Mouse (Mus musculus) adrenal gland, adult 8-10 months (tissue): ENCODE results near the gene Lypd6b. TPM values are rescaled to one million over a fixed set of nuclear protein-coding genes. Genes with fewer than 3 reads are reported as not detected.

ENCODE experiments used
- DNase-seq: peaks from one replicate; pipeline ENCODE4 v3.0.0; 2022
- total RNA-seq, 4 experiments: library from RNA; stranded (reverse); gene quantifications; 2 replicates each; pipeline ENCODE4 v1.2.4; 2022

The Lypd6b gene
- total RNA-seq, 4 experiments from 2014 or later, result 0.24 to 0.52 (median 0.24) TPM; not detected in 1

DNA sequence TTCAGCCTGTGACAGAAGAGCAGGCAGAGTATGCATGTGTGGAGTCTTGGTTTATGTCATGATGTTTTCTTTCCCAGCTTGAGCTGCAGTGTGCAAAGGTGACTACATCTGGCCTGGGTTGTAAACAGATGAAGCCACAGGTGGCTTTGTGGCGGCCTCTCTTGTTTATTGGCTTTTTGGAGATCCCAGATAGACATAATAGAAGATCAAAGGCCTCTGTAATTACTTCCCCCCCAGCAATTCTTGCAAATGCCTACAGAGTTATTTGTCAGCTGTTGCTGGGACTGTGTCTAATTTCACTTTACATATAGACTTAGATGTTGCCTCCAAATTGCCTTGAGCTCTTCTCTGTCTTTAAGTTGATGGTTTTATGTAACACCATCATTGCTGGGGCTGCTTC is 38.1 kb downstream of the Lypd6b start:
- no peak for DNase-seq

DNA sequence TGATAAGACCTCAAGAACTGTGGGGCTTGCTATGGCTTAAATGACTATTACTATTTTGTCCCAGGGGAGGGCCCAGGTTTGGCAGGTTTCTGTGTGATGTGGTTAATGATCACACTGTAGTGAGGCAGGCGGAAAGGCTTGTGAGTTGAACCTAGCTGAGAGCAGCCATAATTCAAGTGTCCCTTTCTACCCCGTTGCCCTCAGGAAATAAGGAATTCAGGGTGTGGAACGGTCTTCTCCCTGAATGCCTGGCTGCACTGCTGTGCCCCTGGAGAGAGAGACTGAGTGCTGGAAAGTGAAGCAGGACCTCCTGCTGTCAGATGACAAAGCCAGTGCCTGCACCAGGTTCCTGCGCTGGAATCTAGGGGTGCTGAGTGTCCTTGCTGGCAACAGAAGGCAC is 40.3 kb downstream of the Lypd6b start:
- DNase-seq, result no peak

DNA sequence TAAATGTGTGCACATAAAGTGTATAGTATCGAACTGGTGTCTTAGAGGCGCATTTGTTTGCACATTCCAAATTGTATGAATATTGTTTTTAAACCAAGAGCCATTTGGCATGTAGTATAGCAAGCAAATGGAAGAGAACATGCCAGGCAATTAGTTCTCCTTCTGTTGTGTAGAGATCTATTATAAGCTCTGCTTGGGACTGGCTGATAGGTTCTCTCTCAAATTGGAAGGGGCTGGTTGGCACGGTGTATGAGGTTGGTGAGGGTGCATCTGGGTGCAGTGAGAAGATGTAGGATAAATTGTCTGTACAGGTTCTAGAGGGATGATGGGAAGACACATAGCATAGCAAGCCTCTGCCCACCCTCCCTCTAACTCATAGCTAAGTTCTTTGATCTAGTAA is 42.9 kb downstream of the Lypd6b start:
- DNase-seq, result no peak

DNA sequence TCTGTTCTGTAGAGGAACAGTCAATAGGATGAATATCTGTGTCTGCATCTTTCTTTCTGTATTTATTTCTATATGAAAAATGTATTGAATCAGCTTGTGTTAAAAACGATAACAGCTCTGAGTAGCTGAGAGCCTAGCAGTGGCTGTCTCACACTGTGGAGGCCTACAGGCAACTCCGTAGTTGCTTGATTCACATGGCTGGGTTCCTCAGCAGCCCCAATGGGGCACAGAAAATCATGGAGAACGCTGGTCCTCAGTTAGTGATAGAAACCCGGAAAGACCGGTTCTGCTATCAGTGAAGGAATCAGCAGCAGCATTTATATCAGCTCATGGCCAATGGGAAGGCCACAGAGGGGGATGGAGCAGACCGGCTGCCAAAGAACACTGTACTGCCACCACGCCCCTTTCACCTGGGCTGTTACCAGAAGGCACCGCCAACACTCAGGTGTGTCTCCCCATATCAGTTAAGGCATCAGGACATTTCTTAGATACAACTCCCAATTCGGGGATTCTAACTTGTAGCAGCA is 44.9 kb downstream of the Lypd6b start:
- DNase-seq, result no peak

DNA sequence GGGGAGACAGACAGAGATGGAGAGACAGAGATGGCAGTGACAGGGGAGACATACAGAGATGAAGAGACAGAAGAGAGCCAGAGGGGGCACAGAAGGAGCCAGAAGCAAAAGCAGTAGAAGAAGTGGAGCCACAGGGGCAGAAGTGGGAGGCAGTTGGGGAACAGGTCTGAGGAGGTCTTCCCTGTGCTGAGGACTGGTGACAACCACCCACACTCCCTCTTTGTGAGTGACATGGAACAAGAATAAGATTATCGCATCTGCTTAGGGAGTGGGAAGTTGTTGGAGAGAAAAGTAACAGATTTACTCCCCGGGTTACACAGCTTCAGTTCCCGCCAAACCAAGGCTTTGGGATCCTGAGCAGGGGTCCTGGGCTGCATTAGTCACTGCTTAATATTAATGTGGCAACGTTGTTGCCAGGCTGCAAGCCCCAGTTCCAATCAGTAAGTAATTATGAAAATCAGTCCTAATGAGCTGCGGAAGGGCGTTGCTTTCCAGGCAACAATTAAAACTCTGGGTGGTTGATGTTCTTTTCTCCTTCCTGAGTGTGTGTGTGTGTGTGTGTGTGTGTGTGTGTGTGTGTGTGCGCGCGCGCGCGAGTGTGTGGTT is 50.1 kb downstream of the Lypd6b start:
- DNase-seq, result no peak

DNA sequence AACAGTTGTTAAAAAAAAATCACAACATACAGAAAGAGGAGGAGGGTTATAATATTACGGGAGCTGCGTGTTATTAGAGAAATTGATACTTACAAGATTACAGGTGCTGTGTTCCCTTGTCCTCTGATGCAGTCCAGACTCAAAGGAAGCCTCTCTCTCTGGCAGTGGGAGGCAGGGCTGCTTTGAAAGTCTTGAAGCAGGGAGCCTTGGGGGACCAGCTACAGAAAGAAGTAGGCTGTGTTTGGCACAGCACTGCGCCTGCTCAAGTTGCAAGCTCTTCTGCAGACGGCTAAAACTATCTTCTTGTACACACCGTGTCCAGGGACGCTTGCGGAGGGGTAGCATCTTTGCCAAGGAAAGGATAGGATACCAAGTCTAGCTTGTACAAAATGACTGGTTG is 51.1 kb downstream of the Lypd6b start:
- DNase-seq, result no peak

DNA sequence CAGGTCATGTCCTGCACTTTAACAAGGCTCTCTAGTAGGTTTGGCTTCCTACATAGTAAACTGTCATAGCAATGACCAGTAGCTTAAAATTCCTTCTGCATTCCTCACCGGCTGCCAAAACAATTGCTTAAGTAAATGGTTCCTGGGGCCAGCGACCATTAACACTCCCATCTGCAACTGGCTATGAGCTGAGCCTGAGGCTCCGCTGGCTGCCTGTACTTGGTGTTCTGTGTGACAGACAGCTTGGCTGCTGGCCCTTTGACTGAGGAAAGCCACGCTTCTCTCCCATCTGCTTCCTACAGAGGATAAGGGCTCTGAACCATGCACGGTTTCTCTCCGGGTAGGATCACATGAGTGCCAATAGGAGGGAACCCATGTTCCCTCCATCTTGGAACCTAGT is 53.1 kb downstream of the Lypd6b start:
- DNase-seq, result peak; percentile 9

DNA sequence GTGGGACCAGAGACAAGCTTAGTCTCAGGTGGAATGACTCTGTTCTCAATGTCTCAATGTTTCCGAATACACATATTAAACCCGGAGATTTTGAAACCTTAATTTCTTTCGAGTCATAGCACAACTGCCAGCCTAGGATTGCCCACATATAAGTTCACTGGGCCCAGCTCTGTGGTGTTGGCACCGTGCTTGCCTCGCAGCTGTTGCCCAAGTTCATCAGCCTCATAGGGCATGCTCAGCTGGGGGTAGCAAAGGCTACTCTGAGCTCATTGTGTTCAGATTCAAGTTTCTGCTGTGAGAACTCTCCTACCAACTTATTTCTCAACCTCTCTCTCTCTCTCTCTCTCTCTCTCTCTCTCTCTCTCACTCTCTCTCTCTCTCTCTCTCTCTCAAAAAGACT is 53.6 kb downstream of the Lypd6b start:
- no peak for DNase-seq

DNA sequence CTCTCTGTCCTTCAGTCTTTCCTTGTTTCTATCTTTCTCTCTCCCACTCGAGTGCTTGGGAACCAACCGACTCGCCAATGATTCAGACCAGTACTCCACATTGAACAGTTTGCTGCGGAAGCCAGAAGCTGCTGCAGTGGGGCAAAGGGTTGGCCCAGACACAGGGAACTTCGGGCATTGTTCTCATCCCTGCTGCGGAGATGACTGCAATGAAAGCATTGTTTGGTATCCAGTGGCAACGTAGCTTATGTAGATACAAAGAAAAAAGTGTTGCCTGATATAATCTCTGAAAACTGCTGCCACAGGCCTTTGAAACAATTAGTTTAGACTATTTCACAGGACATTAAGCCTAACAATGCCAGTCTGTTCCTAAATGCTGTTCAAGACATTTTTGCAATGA is 57.6 kb downstream of the Lypd6b start:
- no peak for DNase-seq

DNA sequence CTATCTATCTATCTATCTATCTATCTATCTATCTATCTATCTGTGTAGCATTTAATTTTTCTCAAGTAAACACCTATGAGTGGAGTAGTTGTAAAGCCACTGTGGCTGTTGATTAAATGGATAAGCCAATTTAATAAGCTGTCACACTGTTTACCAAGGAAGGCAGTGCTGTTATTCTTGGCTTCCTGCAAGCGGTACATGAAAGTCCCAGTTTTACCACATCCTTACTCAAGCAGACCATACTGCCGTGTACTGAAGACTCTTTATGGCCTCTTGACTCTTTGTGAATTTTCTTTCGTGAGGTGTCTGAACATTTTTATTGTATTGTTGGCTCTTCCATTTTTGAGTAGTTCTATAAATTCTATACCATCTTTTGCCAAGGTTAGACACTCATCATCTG is 58.6 kb downstream of the Lypd6b start:
- no peak for DNase-seq

DNA sequence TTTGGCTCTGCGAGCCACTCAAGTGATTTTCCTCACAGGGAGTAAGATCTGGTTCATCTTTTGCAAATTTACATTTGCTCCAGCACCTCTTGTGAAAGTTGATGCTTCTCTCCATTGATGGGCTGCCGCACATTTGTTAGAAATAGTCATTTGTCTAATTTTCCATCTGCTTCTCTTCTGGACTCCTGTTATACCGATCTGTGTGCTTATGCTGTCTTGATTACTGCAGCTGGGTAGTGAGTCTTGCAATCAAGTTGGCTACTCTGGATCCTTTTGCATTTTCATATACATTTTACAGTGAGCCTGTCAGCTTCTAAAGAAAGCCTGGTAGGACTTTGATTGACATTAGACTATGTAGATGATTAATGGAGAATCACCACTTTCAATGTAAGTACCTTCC is 59.4 kb downstream of the Lypd6b start:
- no peak for DNase-seq

DNA sequence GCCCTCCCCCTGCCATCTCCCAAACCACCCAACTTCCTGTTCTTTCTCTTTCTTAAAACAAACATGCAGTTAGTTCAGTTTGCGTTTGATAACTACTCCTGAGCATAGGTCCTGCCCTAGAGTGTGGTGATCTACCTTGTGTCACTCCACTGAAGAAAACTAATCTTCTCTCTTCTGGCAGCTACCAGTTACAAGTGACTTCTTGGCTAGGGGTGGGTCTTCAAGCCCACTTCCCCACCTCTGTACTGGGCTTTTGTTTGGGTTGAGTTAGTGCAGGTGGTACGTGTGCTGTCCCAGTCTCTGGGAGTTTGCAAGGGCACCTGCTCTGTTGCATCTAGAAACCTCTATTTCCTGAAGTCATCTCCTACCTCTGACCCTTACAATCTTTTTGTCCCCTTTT is 60.3 kb downstream of the Lypd6b start:
- no peak for DNase-seq

DNA sequence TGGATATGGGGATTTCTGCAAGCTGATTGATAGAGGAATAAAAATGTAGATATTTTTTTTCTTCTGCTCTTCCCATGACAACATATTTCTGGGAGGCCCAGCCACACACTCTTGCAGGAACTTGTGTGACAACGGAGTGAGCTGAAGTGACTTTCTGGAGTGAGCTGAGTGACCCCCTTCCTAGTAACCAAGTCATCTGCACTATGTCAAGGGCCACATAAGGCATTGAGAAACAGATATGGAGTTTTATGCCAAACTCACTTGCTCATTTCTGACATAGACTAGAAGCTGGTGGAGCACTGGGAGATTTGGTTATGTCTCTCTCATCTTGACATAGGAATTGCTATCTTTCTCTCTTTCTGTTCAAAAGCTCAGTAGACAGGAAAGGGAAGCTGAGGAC is 62.3 kb downstream of the Lypd6b start:
- no peak for DNase-seq

DNA sequence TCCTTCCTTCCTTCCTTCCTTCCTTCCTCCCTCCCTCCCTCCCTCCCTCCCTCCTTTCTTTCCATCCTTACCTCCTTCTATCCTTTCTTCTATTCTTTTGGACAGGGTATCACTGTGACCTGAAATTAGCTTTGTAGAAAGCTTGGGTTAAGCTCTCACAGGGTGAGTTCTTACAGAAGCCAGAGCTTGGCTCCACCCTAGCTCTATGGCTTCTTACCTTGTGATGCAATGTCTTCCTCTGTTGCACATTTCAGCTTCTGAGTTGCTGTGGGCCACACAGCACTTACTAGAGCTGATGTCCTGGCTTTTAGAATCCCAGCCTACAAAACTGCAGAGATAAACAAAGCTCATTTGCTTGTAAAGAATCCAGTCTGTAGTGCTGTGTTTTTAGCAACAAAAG is 64.5 kb downstream of the Lypd6b start:
- DNase-seq, result no peak

DNA sequence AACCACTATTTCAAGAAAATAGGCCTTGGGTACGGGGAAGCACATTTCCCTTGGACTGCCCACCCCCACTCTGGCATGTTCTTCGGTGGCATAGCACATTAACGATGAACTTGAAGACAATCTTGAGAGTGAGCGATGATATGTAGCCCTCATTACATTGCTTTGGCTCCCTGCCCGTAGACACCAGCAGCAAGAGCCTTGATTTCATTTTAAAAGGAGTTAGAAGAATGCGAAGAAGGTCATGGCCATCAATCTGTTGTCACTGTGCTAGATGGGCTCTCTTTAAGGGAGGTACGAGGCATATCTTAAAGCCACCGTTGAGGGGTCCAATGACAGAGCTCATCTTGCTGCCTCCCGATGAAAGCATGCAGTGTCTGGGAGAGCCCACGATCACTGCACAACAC is 68.7 kb downstream of the Lypd6b start:
- peak; percentile 26 for DNase-seq

DNA sequence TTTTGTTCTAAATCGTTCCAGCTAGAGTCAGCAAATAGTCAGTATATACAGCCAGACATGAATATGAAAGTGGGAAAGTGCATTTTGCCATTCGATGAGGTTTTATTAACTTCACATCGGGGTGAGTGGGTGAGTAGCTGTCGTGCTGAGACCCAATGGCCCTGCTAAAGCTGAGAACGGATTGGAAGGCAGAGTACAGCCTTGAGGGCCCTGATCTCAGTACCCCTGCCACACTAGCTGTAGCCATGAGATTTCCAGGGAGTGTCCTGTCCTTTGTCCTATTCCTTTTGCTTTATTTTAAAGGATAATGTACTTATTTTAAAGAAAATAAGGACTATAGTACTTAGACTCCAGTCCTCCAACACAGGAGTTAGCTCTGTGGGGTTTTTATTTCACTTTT is 69.1 kb downstream of the Lypd6b start:
- DNase-seq, result no peak

DNA sequence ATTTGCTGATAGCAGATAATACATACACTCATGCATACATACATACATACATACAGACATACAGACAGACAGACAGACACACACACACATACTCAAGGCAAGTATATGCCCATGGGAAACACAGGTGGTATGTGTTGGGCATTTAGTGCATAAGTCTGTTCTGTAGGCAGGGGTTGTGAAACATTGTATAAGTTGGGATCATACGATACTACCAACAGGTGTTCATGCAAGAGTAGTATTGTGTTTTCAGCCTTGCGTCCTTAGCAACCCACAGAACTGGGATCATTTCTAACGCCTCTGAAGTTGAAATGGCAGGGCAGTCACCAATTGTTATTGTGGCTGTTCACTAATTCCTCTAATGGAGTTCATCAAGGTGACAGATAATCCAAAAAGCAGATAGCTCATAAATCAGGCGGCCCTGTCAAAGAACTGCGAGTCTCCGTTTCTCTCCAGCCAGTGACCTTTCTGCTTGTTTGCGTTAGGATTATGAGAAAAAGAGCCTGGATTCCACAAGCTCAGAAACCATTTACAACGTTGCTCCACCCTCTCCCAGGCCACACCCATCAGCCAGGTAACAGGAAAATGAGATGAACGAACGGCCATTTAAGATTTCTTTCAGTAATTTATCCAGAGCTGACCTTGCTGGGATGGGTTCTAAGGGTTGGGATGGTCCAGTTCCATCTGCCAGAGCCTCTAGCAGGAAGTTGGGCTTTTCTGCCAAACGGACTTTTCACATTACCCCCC is 72.9 kb downstream of the Lypd6b start:
- no peak for DNase-seq

DNA sequence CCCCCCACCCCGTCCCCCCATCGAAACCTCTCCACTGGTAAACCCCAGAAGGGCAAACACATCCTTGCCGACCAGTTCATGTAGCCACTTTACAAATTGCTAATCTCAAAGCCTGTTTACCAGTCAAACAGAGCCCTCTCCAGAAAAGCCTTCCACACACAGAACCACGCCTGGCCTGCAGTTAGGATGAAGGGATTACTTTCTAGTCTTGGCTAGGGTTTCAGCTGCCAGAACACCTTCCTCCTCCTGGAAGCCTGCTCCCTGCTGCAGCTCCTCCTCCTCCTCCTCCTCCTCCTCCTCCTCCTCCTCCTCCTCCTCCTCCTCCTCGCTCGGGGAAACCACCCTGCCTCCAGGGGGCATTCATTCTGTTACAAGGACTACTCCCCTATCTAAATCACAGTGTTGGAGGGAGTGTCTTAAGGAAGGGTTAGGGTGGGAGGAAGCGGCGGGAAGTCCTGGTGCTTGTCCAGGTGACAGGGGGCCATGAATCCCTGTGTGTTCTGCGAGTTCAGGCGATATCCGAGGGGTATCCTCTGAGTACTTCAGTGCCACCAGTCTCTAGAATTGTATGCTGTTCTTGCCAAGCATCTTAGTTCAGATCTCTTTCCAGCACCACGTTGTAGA is 73.6 kb downstream of the Lypd6b start:
- no peak for DNase-seq

DNA sequence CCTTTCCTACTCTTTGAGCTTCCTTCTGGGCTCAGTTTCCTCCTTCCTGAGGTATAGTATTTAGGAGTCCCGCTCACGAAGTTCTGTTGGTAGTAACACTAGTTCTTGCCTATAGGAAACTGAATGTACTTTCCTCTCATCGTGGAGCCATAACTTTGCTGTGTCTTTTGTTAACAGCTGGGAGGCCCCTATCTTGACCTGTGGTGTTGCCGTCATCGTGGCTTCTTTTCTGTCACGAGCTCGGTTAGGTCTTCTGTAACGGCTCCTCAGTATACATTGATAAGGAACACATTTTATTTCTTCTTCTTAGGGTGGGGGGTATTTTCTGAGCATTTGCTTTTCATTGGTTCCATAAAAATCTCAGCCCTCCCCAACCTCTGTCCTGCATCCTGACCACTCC is 74.2 kb downstream of the Lypd6b start:
- DNase-seq, result no peak

DNA sequence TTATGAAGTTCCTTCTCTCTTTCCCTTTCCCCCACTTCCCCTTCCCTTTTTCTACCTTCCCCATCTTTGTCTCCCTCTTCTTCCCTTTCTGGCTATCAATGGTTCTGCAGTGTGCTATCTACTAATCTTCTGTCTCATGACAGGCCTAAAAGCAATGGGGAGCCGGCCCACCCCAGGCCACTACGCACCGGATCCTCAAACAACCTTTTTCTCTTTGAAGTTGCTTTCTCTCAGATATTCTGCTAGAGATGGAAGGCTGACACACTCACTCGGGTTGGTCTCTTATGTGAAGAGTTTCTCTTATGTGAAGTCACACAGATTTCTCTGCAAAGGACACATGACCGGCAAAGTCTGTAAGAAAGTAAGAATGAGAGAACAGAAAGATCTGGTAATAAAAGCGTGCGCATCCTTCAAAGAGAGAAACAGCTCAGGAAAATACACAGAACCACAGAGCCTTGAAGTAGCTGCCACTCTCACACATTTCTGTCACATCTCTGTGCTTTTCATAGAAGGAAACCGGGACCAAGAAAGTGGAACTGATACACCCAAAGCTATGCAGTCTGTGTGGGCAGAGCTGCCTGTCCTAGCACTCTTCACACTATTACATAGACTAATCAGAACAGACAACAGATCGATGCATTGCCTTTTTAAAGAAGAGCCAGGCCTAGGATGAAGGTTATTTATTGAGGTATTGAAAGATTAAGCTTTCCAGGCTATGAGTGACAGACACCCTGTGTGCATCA is 80.8 kb downstream of the Lypd6b start:
- DNase-seq, result no peak

DNA sequence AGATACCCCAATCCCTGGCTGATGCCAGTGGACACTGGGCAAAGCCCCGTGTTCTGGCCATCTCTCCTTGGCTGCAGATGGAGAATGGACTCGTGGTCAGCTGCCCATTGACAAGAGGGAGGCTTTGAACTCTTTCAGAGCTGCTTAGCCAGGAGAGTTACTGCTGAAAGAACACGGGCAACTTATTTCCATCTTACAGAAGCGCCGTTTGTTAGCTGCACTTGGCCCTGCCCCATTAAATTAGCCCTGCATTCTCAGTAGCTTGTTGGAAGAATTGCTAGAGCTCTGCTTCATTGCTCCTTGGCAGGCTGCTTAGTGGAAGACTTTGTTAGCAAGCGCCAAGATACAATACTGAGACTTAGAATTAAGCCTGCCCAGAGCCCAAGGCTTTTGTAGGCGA is 81.6 kb downstream of the Lypd6b start:
- no peak for DNase-seq

DNA sequence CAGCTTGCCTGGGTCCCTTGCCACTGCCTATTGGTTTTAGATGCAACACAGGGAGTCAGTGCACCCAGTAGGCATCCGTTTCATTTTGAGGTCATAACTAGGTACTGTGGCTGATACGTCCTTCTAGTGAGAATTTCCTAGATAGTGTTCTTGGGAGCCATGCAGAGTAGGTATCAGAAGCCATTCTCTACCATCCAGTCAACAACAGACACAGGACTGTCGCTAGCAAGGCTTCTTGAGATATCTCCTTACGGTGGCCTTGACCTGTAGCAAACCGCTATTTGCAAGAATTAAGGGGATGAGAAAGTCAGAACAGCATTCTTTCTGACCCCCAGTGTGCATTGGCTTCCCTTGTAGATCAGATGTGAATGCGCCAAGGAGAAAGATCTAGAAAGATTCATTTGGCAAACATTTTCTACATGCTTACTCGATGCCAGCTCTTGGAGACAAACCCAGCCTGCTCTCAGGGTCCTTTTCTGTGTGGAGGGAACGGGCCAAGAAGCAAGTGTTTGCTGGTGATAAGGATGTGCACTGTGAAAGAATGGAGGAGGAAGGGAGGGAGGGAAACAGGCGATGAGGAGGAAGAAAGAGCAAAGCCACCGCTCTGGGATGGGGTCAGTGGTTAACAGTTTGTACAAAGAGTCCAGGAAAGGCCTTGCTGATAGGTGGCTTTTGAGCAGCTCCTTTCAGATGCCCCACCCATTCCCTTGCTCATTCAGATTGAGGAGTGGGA is 82.5 kb downstream of the Lypd6b start:
- no peak for DNase-seq

DNA sequence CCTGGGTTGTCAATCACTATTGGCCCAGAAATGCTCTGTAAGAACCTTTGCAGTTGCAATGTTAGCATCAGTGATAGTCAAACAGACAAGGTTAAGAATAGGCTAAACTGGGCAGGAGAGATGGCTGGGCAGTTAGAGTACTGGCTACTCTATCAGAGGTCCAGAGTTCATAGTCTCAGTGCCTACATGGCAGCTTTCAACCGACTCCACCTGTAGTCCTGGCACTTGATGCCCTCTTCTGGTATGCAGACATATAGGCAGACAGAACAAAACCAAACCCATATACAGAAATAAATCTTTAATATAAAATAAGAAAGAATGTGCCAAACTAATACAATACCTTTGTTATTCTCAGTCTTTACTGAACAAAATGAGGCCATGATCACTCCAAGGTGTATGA is 83.5 kb downstream of the Lypd6b start:
- no peak for DNase-seq
